Mouse (Mus musculus) layer of hippocampus, postnatal 14 days (tissue): ENCODE data around the gene Gm364. TPM values are rescaled to one million over a fixed set of nuclear protein-coding genes. Genes with fewer than 3 reads are reported as not detected.

Experiments used
- DNase-seq, 2 experiments: peaks; one replicate each; pipeline ENCODE4 v3.0.0; 2021 to 2022; ENCODE audit warnings: low spot score in 2 of 2, mixed read lengths in 1 of 2
- long read RNA-seq, 2 experiments: library from polyadenylated mRNA; stranded (forward); transcript quantifications; one replicate each; pipeline ENCODE4 v2.0.0; 2021
- total RNA-seq, 2 experiments: library from RNA; stranded (reverse); gene quantifications; 2 replicates each; pipeline ENCODE4 v1.2.3; 2021

Gene Gm364
- not detected for total RNA-seq
- long read RNA-seq, experiment 1 = 0 reads
- long read RNA-seq, experiment 2, partial matches to known transcripts = 0 of 1 reads
- long read RNA-seq, experiment 2, other reads (novel, unspliced or antisense) = 1 of 1 reads

DNA sequence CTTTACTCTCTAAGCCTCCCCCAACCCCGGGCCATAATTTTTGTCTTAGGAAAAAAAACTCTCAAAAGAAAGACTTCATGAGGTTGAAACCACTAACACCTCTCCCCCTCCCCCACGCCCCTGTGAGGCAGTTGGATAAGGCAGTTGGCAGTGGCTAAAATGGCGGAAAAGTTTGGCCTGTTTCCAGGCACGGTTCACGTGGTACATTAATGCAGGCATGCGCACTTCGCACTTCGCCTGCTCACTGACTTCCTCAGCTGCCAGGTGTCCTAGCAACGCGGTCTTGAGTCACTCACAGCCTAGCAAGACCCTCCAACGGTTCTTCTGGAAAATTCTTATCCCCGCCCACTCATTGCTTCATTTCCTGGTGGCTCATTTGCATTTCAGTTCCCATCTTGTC lies at the start of gene Gm364:
TSS of gene Gm364 (plus strand) at position 386 of the 400 bp plus-strand sequence.
- no peak for DNase-seq

DNA sequence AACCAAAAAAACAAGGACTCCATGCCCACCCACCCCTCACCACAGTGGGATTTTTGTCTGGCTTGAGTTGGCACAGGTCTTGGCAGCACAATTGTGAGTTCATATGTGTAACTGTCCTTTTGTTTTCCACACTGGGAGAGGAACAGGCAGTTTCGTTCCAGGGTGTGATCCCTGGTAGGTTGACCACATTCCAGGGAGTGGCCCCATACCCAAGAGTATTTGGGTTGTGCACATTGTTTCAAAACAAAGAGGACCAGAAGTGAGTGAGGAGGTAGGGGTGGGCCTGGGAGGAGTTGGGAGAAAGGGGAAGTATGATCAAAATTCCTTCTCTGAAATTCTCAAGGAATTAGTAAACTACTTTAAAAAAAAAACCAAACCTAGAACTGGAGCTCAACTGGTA lies 49.6 kb upstream of the Gm364 start:
- no peak for DNase-seq

DNA sequence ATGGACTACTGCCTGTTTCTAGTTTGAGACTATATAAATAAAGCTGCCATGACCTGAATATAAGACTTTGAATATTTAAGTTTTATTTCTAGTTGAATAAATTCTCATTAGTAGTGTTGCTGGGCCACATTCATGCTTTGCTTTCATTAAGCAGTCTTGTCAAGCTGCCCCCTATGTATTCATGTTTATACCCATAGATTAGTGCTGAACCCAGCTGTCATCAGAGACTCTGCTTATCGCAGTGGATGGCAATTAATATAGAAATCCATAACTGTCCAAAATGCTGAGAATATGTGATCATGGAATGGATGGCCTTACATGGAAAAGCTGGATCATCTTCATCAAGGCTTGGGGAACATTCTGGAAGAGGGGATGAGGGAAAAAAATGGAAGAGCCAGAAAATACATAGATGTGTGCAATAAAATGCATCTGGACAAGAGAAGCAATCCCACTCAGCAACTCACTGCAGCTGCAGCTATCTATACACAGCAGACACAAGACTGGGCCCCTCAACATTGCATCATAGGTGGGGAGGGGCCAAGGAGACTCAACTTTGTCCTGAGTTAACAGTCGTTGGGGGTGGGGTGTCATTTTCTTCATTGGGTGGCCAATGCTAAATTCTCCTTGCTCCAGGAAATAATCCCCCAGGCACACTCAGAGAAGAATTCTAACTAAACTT lies 43.9 kb upstream of the Gm364 start:
- no peak for DNase-seq

DNA sequence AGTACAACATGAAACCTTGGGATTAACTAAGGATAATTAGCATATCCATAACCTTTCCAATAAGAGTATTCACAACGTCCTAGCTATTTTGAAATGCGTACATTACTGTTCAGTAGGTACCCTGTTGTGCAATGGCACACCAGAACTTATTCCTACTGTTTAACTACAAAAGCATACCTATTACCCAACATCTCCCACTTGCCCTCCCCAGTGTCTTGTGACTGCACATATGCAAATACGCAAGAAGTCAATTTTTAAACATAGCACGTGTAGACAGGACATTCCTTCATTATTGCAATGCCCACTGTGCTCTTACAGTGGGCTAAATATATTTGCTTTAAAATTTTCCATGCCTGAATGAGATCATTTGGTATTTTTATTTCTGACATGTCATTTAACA lies 36.0 kb upstream of the Gm364 start:
- no peak for DNase-seq

DNA sequence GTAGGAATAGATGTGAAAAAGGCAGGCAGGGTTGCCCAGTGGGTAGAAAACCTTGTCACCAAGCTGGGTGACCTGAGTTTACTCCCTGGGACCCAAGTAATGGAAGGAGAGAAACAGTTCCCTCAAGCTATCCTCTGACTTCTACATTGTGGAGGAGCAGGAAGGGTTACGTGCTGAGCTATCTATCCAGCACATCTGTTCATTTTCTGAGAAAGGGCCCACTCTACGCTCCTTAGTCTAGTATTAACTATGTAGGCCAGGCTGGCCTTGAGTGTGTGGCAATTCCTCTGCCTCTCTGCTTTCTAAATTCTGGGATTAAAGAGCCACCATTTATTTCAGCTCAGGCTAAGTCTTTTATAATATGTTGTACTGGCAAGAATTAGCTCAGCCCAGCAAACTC lies 35.4 kb upstream of the Gm364 start:
- no peak for DNase-seq

DNA sequence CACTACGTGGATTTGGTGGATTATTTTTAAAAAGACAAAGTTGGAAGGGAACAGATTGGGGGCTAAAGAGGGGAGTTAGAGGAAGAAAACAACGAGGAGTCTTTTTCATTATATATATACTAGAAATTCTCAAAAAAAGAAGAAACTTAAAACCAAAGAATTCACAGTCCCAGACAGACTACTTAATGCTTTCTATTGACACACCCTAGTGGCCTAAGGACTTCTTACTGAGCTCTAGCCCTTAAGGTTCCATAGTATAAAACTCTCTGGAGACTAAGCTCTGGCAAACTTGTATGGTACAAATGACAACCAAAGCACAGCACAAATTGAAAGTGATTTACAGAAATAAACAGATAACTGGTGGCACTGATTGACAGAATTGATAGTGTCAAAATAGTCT lies 34.9 kb upstream of the Gm364 start:
- DNase-seq = no peak

DNA sequence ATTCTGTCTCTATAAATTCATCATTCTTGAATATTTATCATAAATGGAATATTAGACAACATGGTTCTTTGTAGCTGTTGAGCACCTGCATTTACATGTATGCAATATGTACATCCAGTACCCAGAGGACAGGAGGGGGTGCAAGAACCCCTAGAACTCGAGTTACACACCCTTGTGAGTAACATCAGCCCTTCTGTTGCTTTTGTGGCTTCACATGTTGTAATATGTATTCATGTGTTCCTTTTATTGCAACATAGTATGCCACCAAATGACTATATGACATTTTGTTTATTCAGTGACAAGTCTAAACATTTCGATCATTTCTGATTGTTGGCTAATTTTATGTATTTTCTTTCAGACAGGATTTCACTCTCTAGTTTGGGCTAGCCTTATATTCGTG lies 31.9 kb upstream of the Gm364 start:
- no peak for DNase-seq

DNA sequence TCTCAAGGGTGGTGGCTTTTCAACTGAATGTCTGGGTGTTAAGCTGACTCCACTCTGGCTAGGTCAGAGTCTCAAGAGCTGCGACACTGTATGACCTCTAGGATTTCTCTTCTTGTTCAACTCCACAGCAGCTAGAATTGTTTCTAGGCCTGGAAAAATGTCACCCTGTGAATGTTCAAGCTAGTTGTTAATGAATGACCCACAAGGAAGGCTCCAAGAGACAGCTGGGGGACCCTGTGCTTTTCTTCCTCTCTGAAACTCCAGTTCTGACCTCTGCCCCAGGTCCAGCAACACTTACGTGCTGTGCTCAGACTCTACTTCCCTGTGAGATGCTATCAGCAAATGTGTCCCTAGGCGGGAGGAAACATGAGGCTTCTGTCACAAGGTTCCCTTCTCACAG lies 30.4 kb upstream of the Gm364 start:
- DNase-seq = no peak

DNA sequence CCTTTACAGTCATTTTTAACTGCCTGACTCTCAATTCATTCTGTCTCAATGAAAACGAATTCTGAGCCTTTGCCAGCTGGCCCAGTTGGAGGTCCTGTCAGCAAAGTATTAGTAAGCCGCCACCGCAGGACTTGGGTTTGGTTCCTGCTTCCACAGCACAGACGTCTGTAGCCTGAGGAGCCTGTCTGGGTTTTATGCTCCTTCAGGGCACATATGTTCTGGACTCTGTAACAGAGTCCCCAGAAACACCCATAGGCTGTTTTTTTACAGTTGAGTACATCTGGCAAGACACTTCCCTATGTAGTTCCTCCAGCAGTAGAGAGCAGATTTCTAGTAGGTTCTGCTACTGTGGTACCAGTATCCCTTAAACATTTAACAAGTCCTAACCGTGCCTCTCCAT lies 28.0 kb upstream of the Gm364 start:
- DNase-seq = no peak

DNA sequence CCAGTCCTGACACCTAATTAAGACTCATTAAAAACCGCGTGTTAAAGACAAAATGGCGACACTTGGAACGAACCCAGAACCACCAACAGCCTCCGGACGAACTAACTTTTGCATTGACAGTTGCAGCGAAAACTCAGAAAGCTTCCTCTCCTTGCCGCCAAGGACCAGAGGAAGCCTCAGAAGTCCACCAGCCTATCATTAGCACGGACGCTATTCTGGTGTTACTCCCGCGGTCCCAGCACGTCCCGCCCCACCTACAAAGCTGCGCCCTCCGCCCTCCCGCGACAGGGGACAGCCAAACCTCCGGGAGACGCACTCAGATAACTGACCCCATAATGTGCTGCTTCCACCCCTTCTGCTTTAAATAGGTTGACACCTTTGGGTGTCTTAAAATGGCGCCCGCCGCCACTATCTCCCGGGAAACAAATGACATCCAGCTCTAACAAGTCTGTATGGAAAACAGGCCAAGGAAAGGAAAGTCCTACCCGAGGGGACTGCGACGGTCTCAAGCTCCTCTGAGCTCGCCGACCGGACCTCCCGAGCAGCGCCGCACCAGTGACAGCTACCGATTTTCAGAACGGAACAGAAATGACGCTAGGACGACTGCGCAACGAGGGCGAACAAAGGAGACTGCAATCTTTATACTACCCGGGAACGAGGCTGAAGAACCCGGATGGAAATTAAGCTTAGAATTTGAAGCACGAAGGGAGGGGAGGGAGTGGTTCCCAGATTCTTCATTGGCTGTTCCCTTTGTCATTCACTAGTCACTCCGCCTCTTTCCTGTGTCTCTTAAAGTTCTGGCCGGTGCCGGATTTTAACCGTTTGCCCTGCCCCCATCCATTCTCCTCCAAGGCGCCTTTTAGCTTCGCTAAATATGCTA lies 16.3 kb upstream of the Gm364 start, which contains the start of gene Rbmx:
TSS of gene Rbmx (minus strand) at position 670 of the 880 bp plus-strand sequence.
- DNase-seq = peak; percentile 85 to 94

DNA sequence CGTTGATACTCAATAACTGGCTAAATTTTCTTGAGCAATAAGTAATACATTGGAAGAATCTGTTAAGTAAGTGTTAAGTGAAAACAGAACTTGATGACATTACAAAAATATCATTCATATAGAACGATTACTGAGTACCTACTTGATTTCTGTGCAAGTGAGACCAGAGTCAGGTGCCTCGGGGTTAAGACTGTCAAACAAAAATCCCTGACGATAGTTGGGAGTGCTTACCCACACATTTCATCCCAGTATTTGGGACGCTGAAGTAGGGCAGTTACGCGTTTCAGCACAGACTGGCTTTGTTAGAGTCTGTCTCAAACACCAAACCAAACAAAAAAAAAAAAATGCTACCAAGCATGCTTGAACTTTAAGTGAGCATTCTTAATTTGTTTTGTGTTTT lies 15.5 kb upstream of the Gm364 start:
- DNase-seq = no peak

DNA sequence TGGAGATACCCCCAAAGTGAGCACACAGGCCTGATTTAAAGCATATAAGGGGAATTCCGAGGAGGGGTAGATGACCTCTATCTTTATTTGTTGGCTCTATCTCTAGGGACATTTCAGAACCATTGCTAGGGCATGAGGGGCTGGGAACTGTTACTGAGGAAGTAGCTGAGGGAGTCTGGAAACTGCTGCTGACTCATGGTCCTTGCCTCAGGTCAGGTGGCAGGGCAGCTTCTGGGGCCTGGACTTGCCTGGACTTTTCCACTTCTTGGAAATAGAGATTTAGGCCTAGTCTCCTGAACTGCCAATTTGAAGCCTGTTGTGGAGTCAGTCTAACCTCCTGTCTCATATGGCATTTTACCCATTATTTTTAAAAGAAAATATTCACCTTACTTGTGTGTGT lies 7.6 kb upstream of the Gm364 start:
- DNase-seq = no peak

DNA sequence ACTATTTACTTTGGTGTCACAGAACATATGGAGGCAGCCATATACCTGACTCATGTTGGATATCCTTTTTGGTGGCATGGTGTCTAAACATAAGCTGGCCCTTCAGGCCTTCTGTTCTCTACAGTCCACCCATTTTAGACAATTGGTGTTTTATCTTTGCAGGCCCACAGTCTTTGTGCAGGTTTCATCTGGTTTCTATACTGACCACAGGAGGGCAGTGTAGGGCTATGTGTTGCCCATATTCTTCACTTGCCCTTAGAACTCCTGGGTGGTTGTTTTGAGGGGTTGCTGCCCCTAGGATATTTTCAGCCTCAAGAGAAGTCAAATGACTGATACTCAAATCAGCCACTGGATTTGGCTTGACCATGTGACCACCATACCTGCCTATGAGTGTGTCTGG lies 5.3 kb upstream of the Gm364 start:
- DNase-seq = no peak

DNA sequence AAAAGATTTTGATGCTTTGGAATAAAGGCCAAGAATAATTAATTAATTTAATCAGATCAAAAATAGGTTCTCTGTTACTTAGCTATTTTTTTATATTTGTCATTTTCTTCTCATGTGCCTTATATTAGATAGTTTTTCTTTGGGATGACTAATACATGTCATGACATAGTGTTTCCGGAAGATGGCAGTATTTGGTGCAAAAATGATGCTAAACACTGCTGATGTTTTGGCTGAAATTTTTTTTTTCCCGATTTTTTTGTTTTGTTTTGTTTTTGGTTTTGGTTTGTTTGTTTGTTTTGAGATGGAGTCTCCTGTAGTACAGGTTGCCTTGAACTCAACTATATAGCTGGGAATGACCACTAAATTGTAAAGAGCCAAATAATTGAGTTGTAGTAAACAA lies 22.7 kb downstream of the Gm364 start:
- peak in 1 of 2 experiments; percentile 7 for DNase-seq

DNA sequence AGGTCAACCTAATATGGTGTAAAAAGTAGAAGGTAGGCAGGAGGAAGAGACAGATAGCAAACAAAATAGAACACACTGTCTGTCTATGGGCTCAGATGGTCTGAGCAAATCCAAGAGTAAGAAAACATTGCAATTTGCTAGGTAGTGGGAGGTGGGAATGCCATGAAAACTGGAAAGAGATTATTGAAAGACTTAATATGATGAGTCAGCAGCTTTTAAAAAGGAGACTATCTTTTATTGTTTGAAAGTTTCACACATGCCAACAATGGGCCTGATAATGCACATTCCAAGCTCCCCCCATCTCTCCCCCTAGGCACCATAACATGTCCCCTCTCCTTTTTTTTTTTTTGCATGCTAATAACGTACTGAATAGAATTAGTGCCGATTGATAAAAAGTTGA lies 24.9 kb downstream of the Gm364 start:
- DNase-seq = no peak

DNA sequence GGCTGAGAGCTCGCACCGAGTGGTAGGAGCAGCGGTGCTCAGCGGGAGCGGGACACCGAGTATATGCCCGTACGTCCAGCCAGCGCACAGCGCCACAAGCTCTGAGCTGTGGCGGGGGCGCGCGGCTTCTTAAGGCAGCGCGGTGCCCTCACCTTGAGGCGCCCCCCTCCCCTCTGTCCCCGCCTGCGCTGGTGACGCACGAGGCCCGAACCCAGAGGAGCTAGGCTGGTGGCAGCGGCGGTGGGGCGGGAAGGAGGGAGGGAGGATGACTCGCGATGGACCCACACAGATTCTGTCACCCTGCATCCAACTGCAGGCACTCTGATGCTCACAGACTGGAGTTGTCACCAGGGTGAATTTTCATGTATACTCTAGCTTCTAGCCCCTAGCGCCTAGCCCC lies 94.7 kb downstream of the Gm364 start, which contains the start of gene Gpr101:
TSS of gene Gpr101 (minus strand) at position 124 of the 400 bp plus-strand sequence.
- DNase-seq = no peak

DNA sequence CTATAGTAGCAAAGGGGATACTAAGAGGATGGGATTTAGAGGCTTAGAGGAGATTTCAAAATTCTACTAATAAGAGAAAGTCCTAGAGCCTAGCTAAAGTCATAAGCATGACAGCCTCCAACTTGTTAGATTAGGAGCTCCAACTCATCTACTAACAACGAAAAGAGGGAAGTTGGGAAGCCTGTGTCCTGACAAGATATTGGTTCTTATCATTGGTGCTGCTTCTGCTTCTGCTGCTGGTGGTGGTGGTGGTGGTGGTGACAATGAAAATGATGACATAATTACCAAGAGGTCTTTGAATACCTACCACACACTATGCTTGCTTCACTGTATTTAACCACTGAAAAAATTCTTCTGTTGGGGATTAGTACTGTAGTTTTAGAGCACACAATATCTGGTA lies 97.3 kb downstream of the Gm364 start:
- no peak for DNase-seq

DNA sequence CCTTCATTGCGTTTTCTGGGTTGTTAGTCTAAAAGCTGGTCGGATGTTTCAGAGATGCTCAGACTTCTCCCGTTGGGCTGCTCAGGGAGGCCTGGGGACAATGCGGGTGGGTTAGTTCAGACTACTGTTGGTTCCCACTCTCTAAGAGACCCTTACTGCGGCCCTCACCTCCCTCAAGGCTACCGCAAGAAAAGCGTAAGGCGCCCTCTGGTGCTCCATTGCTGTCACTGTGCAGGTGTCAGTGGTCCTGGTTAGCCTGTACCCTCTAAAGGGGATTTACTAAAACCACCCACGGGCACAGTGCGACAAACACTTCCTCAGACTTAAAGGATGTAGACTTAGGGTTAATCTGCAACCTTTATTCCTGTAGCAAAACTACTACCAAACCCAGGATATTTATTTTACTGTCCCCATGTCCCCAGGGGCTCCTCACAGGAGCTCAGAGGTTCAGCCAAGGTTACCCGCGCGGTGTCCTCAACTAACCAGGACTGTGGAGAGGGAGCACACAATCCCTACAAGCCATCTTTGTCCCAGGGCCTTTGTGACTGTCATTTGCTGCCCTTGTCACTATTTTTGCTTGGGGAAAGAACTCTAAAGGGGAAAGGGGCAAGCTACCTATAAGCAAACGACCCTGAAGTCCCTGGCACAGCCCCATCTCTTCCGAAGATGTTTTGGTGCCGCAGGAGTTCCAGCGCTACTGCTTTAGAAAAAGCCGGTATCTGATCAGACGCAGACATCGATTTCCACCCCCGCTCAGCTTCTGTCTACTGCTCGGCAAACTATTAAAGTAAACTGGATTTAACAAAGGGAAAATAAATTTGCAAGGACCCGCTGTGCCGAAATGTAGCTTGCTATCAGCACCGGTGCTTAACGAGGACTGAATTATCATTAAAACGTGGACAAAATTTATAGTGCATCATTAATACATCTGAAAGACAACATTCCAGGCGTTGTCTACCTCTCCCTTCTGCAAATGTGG lies 112.5 kb downstream of the Gm364 start:
- peak; percentile 12 to 22 for DNase-seq
